Mouse (Mus musculus) G1E (cell line): ENCODE results near the gene Krtap4-7. TPM values are rescaled to one million over a fixed set of nuclear protein-coding genes. Genes with fewer than 3 reads are reported as not detected.
A peak's percentile ranks its signal among the peaks of the same experiment; 100 is the strongest.
"Not testable (repeated sequence)": the region's sequence is repeated elsewhere in the genome, so short reads cannot be mapped to it uniquely, and the experiment has no call there.

Source experiments
- ATAC-seq: 2 replicates; pipeline ENCODE4 v1.8.0; 2016; ENCODE audit warnings: mild to moderate bottlenecking; ENCODE audit not compliant: insufficient number of reproducible peaks, poor library complexity, low FRiP score, severe bottlenecking; ENCODE audit errors: extremely low read depth
- DNase-seq: peaks from one replicate; pipeline ENCODE4 v3.0.0; 2012; ENCODE audit warnings: low spot score
- H3K27me3 ChIP-seq: 2 replicates; pipeline ENCODE4 v1.6.1; 2012; ENCODE audit warnings: mild to moderate bottlenecking, low read length, inconsistent platforms; ENCODE audit not compliant: insufficient read depth
- H3K36me3 ChIP-seq: replicated peaks from 2 replicates; pipeline ENCODE3; 2012; ENCODE audit warnings: mild to moderate bottlenecking, inconsistent platforms
- H3K4me1 ChIP-seq: 2 replicates; pipeline ENCODE4 v1.6.1; 2012; ENCODE audit warnings: low read depth, low read length, inconsistent platforms, mixed read lengths; ENCODE audit not compliant: insufficient read depth
- H3K4me3 ChIP-seq: 2 replicates; pipeline ENCODE4 v1.5.1; 2012; ENCODE audit warnings: low read depth, mild to moderate bottlenecking, inconsistent platforms, low read length, moderate library complexity, mixed read lengths
- H3K9me3 ChIP-seq: replicated peaks from 2 replicates; pipeline ENCODE4 v1.6.1; 2012; ENCODE audit warnings: inconsistent platforms
- CTCF ChIP-seq: IDR thresholded peaks from 2 replicates; pipeline ENCODE4 v1.5.1; 2012; ENCODE audit warnings: low read depth, low read length, inconsistent platforms, mixed read lengths
- GATA1 ChIP-seq: IDR thresholded peaks from 2 replicates; pipeline ENCODE4 v1.6.1; 2012; ENCODE audit warnings: borderline replicate concordance, low read length, inconsistent platforms, mixed read lengths
- GATA2 ChIP-seq: IDR thresholded peaks from 2 replicates; pipeline ENCODE4 v1.6.1; 2012; ENCODE audit warnings: low read depth, low read length, inconsistent platforms, borderline replicate concordance
- POLR2AphosphoS5 ChIP-seq: IDR thresholded peaks from 2 replicates; pipeline ENCODE4 v1.6.1; 2012; ENCODE audit warnings: low read depth, low read length, inconsistent platforms; ENCODE audit not compliant: insufficient replicate concordance
- TAL1 ChIP-seq: conservative IDR thresholded peaks from 2 replicates; pipeline ENCODE4 v1.6.1; 2012; ENCODE audit warnings: low read depth, low read length, inconsistent platforms, mixed read lengths
- polyA plus RNA-seq: library from polyadenylated mRNA; stranded (reverse); fragments of >175 nt; gene quantifications from 2 replicates; pipeline ENCODE4 v1.2.3, GENCODE M21; 2012
- total RNA-seq, 2 experiments: library from RNA; stranded (forward) in 1 of 2; stranded (reverse) in 1 of 2; fragments of 200-1000 nt in 1 of 2; fragments of >200 nt in 1 of 2; fragmentation: Nextera tagmentation in 1 of 2; gene quantifications; 2 replicates each; pipeline ENCODE4 v1.2.3; 2014 to 2017

The Krtap4-7 gene
- total RNA-seq (2014; fragmentation: Nextera tagmentation) = not detected in 2 replicates
- total RNA-seq (2017) = 0.33 and 0.46 TPM in 2 replicates
- polyA plus RNA-seq = not detected in 2 replicates

DNA sequence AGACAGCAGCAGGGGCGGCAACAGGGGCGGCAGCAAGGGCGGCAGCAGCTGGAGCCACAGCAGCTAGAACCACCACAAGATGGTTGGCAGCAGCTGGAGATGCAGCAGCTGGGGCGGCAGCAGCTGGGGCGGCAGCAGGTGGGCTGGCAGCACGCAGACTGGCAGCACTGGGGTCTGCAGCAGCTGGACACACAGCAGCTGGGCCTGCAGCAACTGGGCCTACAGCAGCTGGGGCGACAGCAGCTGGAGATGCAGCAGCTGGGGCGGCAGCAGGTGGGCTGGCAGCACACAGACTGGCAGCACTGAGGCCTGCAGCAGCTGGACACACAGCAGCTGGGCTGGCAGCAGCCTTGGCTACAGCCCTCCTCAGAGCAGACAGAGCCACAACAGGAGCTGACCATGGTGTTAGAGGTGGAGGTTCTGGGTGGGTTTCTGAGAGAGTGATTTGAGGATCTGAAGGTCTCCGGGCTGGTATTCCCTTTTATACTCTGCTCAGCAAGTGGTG is at the start of gene Krtap4-7:
Krtap4-7 (minus strand) TSS at position 455 of the 505 bp plus-strand sequence.
- H3K27me3 ChIP-seq, ATAC-seq, DNase-seq, H3K4me1 ChIP-seq, H3K36me3 ChIP-seq: not testable (repeated sequence)
- Histone ChIP-seq H3K4me3 (0 out of 2 replicates have a peak within 1 kb of the TSS, but pooled peaks have one; percentile 9), H3K9me3 (peaks cover 16% of the 10 kb centered on the region)

DNA sequence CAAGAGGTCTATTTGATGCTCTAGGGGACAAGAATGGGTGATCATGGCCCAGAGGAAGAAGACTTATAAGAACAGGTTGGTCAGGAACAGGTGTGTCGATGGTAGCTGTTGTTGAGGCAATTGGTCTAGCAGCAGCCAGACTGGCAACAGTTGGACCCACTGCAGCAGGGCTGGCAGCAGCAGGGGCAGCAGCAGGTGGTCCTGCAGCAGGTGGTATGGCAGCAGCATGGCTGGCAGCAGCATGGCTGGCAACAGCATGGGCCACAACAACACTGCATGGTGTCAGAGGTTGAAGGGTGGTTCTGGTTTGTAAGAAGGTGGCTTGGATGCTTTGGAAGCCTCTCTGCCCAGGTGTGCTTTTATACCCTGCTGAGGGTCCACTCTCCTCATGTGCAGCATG is 46.6 kb upstream of the Krtap4-7 start, which contains the start of gene Gm14190:
Gm14190 (minus strand) TSS at position 278 of the 400 bp plus-strand sequence.
- ATAC-seq = no peak
- TF ChIP-seq CTCF = no peak
- TF ChIP-seq GATA1 = no peak
- TF ChIP-seq TAL1 = no peak
- no peak for TF ChIP-seq GATA2
- TF ChIP-seq POLR2AphosphoS5 = no peak

GRCm38 (mm10) chr11:99685235-99685634 is 41.3 kb upstream of the Krtap4-7 start:
- not testable (repeated sequence) for H3K4me1 ChIP-seq, H3K36me3 ChIP-seq, H3K4me3 ChIP-seq, H3K27me3 ChIP-seq, DNase-seq, ATAC-seq
- H3K9me3 ChIP-seq = peaks cover 11% of the 10 kb centered on the region

More for the DNA sequence above, 46.6 kb upstream of the Krtap4-7 start, which contains the start of gene Gm14190:
- Histone ChIP-seq H3K4me1 (no peaks in the 10 kb centered on the region), H3K4me3 (no peak within 1 kb of the TSS), H3K36me3 (no peaks in the 10 kb centered on the region), H3K27me3 (no peaks in the 10 kb centered on the region), H3K9me3 (peaks cover 5% of the 10 kb centered on the region)
- DNase-seq = no peak

DNA sequence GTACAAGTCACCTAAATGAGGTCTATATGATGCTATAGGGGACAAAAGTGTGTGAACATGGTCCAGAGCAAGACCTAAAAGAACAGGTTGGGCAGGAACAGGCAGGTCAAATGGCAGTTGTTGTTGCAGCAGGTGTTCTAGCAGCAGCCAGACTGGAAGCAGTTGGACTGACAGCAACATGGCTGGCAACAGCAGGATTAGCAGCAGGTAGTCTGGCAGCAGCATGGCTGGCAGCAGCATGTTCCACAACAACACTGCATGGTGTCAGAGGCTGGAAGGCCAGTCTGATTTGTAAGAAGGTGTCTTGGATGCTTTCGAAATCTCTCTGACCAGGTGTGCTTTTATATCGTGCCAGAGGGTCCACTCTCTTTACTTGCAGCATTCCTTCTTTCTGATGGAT is 39.6 kb upstream of the Krtap4-7 start:
- Histone ChIP-seq H3K4me3 (no peak overlapping the region), H3K4me1 (no peaks in the 10 kb centered on the region)

DNA sequence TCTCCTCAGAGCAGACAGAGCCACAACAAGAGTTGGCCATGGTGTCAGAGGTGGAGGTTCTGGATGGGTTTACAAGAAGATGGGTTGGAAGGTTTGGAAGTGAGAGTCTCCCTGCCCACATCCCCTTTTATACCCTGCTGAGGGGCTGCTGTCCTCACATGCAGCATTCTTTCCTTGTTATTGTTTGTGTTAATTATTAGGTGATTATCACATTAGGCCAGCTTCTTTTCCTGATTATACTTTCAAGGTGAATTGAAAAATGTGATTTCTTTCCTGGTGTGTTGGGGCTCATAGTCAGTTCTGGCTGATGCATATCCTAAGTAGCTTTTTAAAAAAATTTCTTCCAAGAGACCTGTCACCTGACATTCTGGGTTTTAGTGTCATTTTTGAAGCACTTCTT is 22.0 kb upstream of the Krtap4-7 start, which contains the start of gene Krtap4-6:
Krtap4-6 (minus strand) TSS at position 101 of the 400 bp plus-strand sequence.
- H3K27me3 ChIP-seq = no peaks in the 10 kb centered on the region
- TF ChIP-seq POLR2AphosphoS5 (no peak), TAL1 (no peak), GATA1 (no peak), CTCF (no peak), GATA2 (no peak)
- no peak for ATAC-seq
- no peak within 1 kb of the TSS for H3K4me3 ChIP-seq
- no peaks in the 10 kb centered on the region for H3K4me1 ChIP-seq
- peaks cover 19% of the 10 kb centered on the region for H3K9me3 ChIP-seq
- no peak for DNase-seq
- H3K36me3 ChIP-seq = no peaks in the 10 kb centered on the region

More for the DNA sequence above, 39.6 kb upstream of the Krtap4-7 start:
- Histone ChIP-seq H3K36me3 (no peaks in the 10 kb centered on the region), H3K27me3 (no peaks in the 10 kb centered on the region), H3K9me3 (peaks cover 18% of the 10 kb centered on the region)
- DNase-seq (no peak), ATAC-seq (no peak)
- TF ChIP-seq GATA1 = no peak
- TF ChIP-seq CTCF = no peak
- no peak for TF ChIP-seq GATA2
- no peak for TF ChIP-seq POLR2AphosphoS5
- TF ChIP-seq TAL1 = no peak

- no peaks in the 10 kb centered on the region for H3K36me3 ChIP-seq
- TF ChIP-seq POLR2AphosphoS5 = no peak
- no peak for TF ChIP-seq GATA2
- no peak for TF ChIP-seq CTCF
- no peak for TF ChIP-seq TAL1
- no peak for TF ChIP-seq GATA1
- H3K9me3 ChIP-seq = peaks cover 30% of the 10 kb centered on the region
Observed at GRCm38 (mm10) chr11:99662802-99663201, 18.9 kb upstream of the Krtap4-7 start.

GRCm38 (mm10) chr11:99659256-99659655 is 15.4 kb upstream of the Krtap4-7 start:
- no peak overlapping the region for H3K4me3 ChIP-seq
- no peaks in the 10 kb centered on the region for H3K27me3 ChIP-seq
- DNase-seq (no peak), ATAC-seq (no peak)
- no peak for TF ChIP-seq TAL1
- no peak for TF ChIP-seq GATA1
- no peak for TF ChIP-seq GATA2
- TF ChIP-seq CTCF = no peak
- no peak for TF ChIP-seq POLR2AphosphoS5
- H3K4me1 ChIP-seq = no peaks in the 10 kb centered on the region
- H3K9me3 ChIP-seq = peaks cover 28% of the 10 kb centered on the region
- H3K36me3 ChIP-seq = no peaks in the 10 kb centered on the region

More at GRCm38 (mm10) chr11:99662802-99663201, 18.9 kb upstream of the Krtap4-7 start:
- ATAC-seq = no peak
- Histone ChIP-seq H3K4me3 (no peak overlapping the region), H3K27me3 (no peaks in the 10 kb centered on the region), H3K4me1 (no peaks in the 10 kb centered on the region)
- no peak for DNase-seq

- peaks cover 25% of the 10 kb centered on the region for H3K9me3 ChIP-seq
- not testable (repeated sequence) for DNase-seq
Observed at GRCm38 (mm10) chr11:99658467-99659010, 14.7 kb upstream of the Krtap4-7 start, which contains the start of gene Gm11563. TSS of gene Gm11563 (minus strand) at chr11:99658960.

More at GRCm38 (mm10) chr11:99658467-99659010, 14.7 kb upstream of the Krtap4-7 start, which contains the start of gene Gm11563:
- not testable (repeated sequence) for H3K27me3 ChIP-seq, H3K4me1 ChIP-seq, ATAC-seq, H3K4me3 ChIP-seq, H3K36me3 ChIP-seq
